Mouse (Mus musculus): ENCODE data around the gene Klf6. TPM values are rescaled to one million over a fixed set of nuclear protein-coding genes. Genes with fewer than 3 reads are reported as not detected.

The Klf6 gene
- total RNA-seq (2023), result 100 to 1,000 TPM; 759 to 953 TPM

GRCm38 (mm10) chr13:5861157-5862002, at the start of gene Klf6:
Klf6 (plus strand) TSS chr13:5861482.

